Mouse (Mus musculus): Measurements from ENCODE around the gene Kyat1.
"Not testable (repeated sequence)": the region's sequence is repeated elsewhere in the genome, so short reads cannot be mapped to it uniquely, and the experiment has no call there.

Gene Kyat1

GRCm38 (mm10) chr2:30214745-30215144 lies 9.1 kb upstream of the Kyat1 start:
- no peak for DNase-seq (ENCODE audit: low read depth)

GRCm38 (mm10) chr2:30212951-30213350 lies 7.3 kb upstream of the Kyat1 start:
- no peak for DNase-seq (ENCODE audit: low read depth)

GRCm38 (mm10) chr2:30212169-30212545 lies 6.5 kb upstream of the Kyat1 start:
- no peak for DNase-seq (ENCODE audit: low read depth)

GRCm38 (mm10) chr2:30211408-30212168 lies 5.9 kb upstream of the Kyat1 start:
- DNase-seq (ENCODE audit: low read depth): no peak

- no peak for DNase-seq (ENCODE audit: low read depth)
Observed at GRCm38 (mm10) chr2:30207886-30208285, 2.2 kb upstream of the Kyat1 start.

GRCm38 (mm10) chr2:30207401-30207800 lies 1.8 kb upstream of the Kyat1 start:
- no peak for DNase-seq (ENCODE audit: low read depth)

GRCm38 (mm10) chr2:30205255-30205628 lies 405 bp downstream of the Kyat1 start:
- no peak for DNase-seq (ENCODE audit: low read depth)

GRCm38 (mm10) chr2:30203439-30203838 lies 2.2 kb downstream of the Kyat1 start:
- DNase-seq (ENCODE audit: low read depth): peak; percentile 84

- no peak for DNase-seq (ENCODE audit: low read depth)
Observed at GRCm38 (mm10) chr2:30200388-30200925, 5.2 kb downstream of the Kyat1 start.

GRCm38 (mm10) chr2:30199984-30200383 lies 5.7 kb downstream of the Kyat1 start:
- no peak for DNase-seq (ENCODE audit: low read depth)

- DNase-seq (ENCODE audit: low read depth): no peak
Observed at GRCm38 (mm10) chr2:30198021-30198420, 7.6 kb downstream of the Kyat1 start.

GRCm38 (mm10) chr2:30194656-30195055 lies 11.0 kb downstream of the Kyat1 start:
- DNase-seq (ENCODE audit: low read depth): no peak

- no peak for DNase-seq (ENCODE audit: low read depth)
Observed at GRCm38 (mm10) chr2:30191790-30192580, 13.7 kb downstream of the Kyat1 start.

- DNase-seq (ENCODE audit: low read depth): no peak
Observed at GRCm38 (mm10) chr2:30185681-30186080, 20.0 kb downstream of the Kyat1 start.

- DNase-seq (ENCODE audit: low read depth): no peak
Observed at GRCm38 (mm10) chr2:30185276-30185675, 20.4 kb downstream of the Kyat1 start.

GRCm38 (mm10) chr2:30183721-30184120 lies 21.9 kb downstream of the Kyat1 start:
- DNase-seq (ENCODE audit: low read depth): no peak

- no peak for DNase-seq (ENCODE audit: low read depth)
Observed at GRCm38 (mm10) chr2:30182424-30182823, 23.2 kb downstream of the Kyat1 start.

- not testable (repeated sequence) for DNase-seq (ENCODE audit: low read depth)
Observed at GRCm38 (mm10) chr2:30178711-30179110, 26.9 kb downstream of the Kyat1 start.

- DNase-seq (ENCODE audit: low read depth): peak; percentile 98
Observed at GRCm38 (mm10) chr2:30177700-30178675, 27.7 kb downstream of the Kyat1 start, which contains the start of gene Spout1. TSS of gene Spout1 (minus strand) at chr2:30178459.

- no peak for DNase-seq (ENCODE audit: low read depth)
Observed at GRCm38 (mm10) chr2:30176561-30176960, 29.1 kb downstream of the Kyat1 start.

GRCm38 (mm10) chr2:30175897-30176296 lies 29.8 kb downstream of the Kyat1 start:
- DNase-seq (ENCODE audit: low read depth): peak; percentile 24

Data from induced T-regulatory cell, adult 2 months (primary cell).